Mouse (Mus musculus) frontal cortex, adult (tissue): ENCODE data around the gene Fam228a.
A peak's percentile ranks its signal among the peaks of the same experiment; 100 is the strongest.
"Not testable (repeated sequence)": the region's sequence is repeated elsewhere in the genome, so short reads cannot be mapped to it uniquely, and the experiment has no call there.

Experiments used
- ATAC-seq: cut with Nextera tagmentation; 2 replicates; pipeline ENCODE4 v1.9.2; 2017; ENCODE audit warnings: mild to moderate bottlenecking, moderate library complexity, mixed read lengths; ENCODE audit not compliant: low TSS enrichment

Gene Fam228a

DNA sequence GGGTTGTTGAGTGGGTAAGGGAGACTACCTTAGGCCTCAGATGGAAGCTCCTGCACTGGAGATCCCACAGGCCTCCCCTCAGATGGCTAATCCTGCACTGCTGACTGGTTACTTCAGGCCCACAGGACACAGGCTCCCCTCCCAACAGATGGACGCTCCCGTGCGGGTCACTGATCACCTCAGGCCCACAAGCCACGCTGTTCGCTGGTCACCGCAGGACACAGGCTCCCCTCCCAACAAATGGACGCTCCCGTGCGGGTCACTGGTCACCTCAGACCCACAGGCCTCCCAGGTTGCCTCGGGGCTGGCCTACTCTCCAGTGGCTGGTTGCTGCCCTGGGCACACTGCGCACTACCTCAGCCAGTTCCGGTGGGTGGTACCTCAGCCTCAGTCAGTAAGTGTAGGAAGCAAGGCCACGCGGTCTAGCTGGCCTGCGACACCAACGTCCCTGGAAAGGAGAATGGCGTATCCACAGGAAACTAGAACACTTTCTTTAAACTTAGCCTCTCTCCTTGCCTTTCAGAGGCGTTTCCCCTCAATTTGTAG lies at the start of gene Fam228a:
Gene Fam228a, minus strand, starts transcription at position 400 of the 546 bp plus-strand sequence.
- ATAC-seq, result no peak

DNA sequence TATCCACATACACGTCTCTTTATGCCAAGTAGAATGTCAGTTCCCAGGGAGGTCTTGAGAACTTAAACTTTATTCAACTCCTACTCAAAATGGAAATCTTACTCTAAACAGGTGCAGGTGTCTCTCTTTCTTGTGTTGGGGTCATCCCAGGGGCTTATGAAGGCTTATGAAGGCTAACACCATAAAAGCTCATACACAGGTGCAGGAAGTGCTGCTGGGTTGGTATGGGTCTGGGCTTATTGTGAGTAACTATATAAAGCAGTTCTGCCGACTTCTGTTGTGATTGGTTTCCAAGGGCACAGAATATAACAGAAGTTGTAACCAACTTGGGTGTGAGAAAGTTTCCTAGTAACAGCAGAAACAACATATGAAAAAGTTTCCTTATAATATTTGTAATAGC lies 46.2 kb upstream of the Fam228a start:
- no peak for ATAC-seq

DNA sequence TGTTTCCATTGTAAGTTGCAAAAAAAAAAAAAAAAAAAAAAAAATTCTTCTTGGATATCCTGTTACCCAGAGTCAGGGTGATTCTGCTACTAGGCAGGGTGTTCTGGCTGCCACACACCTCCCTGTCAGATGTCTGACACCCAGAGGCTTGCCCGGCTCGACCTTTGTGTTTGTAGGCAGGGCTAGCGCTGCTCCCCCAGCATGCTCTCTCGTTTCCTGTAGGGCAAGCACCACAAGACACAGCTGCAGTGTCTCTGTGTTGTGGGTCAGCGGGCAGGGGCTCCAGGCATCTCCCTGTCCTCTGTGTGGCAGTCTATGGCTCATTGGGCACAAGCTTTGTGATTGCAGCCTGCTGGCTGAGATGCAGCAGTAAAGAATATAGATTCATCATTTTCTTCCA lies 45.4 kb upstream of the Fam228a start:
- ATAC-seq, result no peak

DNA sequence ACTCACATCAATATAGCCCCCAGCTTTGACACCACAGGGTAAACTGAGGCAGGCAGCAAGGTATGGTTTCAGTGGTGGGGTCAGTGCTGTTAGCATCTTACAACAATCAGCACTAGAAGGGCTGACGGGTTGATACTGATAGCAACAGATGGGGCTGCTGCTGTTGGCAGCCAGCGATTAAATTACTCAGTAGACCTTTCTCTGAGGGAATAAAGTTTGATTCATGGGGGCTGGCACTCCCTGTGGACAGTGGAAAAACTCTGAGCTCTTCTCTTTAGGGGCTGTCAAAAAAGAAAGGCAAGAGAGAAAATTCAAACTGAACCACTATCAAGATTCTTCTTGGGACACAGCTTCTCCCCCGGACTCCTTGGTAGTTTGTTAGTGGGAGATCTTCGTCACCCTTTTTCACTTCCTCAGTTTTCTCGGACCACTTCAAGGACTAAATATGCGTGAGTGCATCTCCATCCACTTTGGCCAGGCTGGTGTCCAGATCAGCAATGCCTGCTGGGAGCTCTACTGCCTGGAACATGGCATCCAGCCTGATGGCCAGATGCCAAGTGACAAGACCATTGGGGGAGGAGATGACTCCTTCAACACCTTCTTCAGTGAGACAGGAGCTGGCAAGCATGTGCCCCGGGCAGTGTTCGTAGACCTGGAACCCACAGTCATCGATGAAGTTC lies 43.6 kb upstream of the Fam228a start:
- not testable (repeated sequence) for ATAC-seq

DNA sequence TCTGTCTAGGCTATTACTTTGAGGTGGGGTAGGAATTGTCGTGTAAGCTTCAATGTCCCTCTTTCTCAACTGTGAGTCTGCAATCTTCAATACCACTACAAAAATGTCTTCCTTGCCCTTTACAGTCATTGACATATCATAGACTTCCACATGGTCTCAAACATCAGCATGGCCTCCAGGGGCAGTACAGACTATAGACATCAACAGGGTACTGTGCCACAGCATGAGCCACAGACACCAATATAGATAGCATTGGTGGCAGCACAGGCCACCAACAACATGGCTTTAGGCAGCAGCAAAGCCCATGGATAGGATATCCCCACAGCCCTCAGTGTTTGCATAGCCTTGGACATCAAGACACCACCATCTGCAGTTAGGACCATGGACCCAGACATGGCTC lies 43.0 kb upstream of the Fam228a start:
- ATAC-seq, result no peak

DNA sequence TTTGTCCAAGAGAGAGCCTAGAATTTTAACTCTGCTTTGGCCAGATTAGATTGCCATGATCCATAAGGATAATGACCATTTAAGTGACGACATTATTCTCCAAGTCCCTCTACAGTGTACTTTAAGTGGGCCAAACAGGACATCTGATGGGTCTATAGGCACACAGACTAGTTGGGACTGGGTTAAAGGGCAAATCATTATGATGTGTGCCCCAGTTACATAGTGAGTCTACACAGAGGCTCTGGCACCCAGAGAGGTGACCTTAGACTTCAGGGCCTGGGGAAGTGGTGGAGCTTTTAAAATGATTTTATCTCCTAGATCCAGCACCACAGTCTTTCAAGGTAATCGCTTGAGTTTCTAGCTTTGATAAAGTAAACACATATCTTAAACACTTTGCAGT lies 42.0 kb upstream of the Fam228a start:
- no peak for ATAC-seq

DNA sequence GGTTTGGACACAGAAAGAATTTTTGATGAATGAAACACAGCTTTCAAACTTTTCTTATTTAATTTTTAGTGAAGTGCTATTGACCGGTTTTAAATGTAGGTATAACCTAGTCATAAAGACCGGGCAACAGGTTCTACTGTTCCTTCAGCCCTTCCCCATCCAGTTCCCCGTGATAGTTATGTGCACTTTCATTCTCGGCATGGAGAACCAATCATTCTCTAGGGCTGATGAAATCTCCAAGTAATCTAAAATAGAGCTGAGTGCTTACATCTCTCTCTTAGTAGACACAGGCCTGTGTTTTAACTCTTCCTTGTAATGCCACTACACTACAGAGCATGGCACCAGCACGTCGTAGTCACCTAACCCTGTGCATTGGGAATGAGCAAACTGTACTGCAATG lies 39.5 kb upstream of the Fam228a start:
- ATAC-seq, result no peak

DNA sequence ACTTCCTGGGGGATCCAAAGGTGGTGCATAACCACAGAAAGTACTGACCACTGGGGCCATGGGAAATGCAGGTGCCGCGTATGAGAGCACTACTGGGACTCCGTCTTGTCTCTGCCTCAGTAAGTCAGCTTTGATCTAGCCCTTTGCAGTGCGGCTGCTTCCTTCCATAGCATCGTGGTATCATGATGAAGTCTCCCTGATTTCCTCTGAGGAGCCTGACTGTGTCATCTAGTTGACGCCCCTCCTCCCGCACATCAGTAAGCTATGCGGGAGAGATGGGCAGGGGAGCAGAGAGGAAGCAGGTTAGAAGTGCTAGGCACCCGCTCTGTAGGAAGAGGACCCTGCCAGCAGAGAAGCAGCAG lies 37.3 kb upstream of the Fam228a start:
- no peak for ATAC-seq

DNA sequence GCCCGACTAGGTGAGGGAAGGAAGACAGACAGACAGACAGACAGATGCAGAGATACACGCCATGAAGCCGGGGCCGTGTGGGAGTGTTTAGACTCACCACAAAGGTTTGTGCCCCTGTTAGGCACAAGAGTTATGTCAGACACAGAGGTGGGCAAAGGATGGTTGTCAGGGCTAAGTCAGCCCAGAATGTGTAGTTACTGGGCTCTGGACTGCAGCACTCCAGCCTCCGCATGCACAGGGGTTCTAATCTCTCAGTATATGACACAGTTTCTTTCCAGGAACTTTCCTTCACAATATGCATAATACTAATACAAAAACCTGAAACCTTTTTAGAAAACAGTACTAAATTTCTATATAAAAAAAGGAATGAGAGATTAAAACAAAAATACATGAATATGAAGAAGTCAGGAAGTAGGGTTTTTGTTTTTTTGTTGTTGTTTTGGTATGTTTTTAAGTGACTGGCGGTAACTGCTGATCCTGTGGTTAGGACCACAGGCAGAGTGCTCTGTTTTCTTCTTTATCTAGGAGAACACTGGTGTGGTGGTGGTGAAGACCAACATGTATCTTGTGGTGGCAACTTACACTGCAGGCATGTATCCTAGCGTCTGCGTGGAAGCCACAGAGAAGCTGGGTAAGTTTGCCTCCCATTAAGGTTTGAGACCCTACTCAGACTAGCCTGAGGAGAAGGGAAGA lies 36.8 kb upstream of the Fam228a start:
- ATAC-seq, result no peak

DNA sequence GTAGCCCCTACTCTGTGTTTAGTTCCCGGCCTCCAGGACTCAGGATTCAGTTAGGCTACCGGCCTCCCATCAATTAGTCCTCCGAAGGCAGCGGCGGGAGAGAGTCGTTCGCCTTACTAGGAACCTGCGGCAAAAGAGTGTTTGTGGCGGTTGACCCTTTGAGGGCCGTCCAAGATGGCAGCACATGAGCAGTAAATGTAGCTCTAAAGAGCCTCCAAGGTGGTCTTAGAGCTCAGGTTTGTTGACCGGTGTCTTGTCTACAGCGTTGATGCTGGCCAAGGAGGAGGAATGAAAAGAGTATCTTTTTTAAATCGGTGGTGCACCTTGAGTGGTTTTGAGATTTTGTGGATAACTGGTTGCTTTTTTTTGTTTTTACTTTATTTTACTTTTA lies 31.1 kb upstream of the Fam228a start:
- no peak for ATAC-seq

DNA sequence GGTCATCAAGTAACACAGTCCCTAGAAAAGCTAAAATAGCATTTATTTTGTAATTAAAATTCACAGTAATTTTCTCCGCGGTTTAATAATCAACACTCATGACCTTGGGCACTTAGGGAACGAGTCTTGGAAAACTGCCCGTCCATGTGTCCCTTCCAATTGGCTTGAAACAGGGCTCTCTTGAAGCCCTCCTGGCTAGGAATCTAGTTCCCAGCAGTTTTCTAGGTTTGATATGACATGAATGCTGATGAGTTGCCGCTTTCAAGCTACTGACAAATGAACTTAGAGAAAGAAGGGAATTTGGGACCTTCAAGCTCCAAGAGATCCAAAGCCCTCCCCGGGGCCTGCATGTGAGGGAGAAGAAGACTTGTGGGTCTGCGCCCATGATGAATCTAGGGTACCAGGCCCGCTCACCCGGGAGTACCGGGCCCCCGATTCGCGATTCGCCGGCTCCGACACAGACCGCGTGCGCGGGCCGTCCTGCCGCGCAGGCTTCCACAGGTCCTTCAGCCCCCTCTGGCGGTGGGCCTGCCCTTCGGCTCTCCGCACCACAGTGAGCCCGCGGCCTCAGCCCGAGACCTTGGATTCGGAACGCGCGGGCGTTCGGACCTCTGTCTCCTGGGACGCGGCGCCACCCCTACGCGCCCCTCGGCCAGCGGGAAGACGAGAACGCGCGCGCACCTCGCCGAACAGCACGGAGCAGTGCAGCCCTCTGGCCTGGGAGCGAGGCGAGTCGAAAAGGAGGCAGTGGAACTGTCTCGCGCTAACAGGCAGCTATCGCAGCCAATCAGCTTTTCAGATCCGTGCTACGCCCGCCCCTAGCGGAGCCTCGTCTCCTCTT lies 30.5 kb upstream of the Fam228a start, which contains the start of the genes Pfn4 and Fam228b:
Gene Pfn4, plus strand, starts transcription at position 531 of the 841 bp plus-strand sequence.
Gene Fam228b, minus strand, starts transcription at position 776 of the 841 bp plus-strand sequence.
- peak; percentile 99 for ATAC-seq

DNA sequence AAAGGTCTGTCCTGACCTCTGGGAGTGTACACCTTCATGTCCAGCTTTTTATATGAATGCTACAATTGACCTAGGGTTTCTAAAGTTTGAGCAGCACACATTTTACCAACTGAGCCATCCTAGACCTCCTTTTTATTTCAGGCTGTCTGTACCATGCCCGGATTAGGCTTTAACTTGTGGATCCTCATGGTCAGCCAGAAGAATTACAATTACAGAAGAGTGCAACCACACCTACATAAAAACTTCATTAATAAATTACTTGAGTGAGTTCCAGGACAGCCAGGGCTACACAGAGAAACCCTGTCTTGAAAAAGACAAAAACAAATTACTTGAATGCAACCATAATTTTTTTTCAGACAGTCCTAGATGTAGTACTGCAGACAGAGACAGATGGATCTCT lies 18.8 kb upstream of the Fam228a start:
- ATAC-seq, result no peak

DNA sequence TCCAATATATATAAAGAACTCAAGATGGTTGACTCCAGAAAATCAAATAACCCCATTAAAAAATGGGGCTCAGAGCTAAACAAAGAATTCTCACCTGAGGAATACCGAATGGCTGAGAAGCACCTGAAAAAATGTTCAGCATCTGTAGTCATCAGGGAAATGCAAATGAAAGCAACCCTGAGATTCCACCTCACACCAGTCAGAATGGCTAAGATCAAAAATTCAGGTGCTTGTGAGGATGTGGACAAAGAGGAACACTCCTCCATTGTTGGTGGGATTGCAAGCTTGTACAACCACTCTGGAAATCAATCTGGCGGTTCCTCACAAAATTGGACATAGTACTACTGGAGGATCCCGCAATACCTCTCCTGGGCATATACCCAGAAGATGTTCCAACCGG lies 16.2 kb upstream of the Fam228a start:
- ATAC-seq, result not testable (repeated sequence)

DNA sequence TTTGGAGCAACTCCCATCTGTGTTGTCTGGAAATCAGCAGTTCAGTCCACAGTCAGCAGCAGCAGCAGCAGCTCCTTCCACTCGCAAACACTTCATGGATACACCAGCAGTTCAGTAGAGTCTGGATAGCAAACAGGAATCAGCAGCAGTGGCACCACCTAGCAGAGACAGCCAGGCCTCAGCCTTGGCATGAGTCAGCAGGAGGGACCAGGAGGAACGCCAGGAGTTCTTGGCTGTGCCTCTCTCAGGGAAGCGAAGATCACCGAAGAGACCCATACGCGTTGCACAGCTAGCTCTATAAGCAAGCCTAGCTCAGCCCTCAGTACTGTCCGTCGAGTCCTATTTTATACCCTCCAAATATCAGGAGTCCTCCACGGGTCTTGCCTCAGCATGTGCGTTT lies 6.3 kb upstream of the Fam228a start:
- ATAC-seq, result no peak

DNA sequence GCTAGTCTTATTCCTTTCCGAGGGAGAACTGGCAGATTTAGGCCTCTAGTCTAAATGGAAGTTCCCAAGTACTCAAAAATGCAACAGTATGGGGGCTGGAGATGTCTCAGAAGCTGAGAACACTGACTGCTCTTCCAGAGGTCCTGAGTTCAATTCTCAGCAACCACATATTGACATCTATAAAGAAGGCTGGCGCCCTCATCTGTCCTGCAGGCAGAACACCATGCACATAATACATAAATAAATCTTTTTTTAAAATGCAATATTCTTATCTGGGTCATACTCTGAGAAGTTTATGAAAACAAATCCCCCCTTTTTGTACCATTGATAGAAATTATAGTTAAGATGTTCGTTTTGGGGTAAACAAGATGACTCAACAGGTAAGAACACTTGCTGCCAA lies 4.0 kb upstream of the Fam228a start:
- no peak for ATAC-seq

DNA sequence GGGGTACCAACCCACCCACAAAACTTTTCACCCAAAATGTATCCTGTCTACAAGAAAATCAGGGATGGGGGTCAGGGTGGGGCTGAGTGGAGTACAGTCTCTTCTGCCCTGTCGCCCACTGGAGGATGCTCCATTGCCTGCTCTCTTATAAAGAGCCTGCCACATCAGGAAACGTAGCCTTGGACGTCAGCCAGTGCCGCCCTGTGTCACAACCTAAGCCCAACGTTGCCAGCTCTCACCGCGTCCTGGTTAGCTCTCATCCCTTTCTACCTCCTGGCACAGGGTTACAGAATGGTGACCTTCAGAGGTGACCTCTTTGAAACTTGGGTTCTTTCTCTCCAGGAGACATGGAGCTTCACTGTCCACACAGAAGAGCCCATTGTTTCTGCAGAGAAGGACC lies 2.6 kb upstream of the Fam228a start:
- ATAC-seq, result no peak

DNA sequence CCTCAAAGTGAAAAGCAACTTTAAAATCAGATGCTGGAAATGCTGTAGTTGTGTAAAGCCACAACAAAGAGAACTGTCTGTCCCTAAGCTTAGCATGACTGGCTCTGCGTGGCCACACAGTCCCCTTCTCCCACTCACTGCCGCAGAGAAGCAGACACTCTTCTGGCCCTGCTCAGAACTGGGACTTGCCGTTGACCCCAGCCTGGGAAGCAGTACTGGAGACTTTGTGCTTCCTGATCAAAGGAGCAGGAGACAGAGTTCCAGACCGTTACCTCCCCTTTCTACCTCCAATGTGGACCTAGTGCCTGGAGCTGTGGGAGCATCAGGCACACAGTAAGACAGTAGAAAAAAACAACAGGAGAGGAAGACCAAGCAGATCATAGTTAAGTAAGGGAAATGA lies 5.9 kb downstream of the Fam228a start:
- ATAC-seq, result no peak

DNA sequence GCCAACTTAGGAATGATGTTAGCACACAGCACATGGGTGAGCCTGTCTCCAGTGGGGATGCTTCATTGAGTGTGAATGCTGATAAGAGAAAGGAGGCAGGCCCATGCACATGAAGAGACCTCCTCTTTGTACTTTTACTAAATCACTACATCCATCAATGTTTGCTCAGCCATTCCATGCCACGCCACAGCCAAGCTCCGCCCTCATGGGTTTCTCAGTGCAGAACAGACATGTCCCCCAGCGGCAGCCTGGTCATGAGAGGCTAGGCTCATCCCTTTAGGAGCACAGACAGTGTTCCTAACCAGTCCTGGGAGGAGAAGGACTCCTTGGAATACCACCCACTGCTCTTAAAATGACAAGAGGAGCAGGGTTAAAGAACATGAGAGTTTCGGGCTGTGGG lies 6.6 kb downstream of the Fam228a start:
- no peak for ATAC-seq

DNA sequence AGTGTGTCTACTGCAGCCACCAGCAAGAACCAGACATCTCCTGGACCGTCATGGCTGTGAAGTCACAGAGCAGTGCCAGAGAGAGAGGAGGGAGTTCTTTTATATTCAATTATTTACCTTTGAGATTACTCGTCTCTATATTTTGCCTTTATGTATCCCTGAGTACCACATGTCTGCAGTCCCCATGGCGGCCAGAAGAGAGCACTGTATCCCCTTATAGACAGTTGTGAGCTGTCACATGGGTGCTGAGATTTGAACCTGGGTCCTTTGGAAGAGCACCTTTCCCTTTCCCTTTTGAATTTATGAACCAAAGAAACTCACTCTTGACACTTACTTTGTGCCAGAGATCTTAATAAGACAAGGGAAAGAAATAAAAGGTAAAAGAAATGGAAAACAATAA lies 9.1 kb downstream of the Fam228a start:
- ATAC-seq, result no peak

DNA sequence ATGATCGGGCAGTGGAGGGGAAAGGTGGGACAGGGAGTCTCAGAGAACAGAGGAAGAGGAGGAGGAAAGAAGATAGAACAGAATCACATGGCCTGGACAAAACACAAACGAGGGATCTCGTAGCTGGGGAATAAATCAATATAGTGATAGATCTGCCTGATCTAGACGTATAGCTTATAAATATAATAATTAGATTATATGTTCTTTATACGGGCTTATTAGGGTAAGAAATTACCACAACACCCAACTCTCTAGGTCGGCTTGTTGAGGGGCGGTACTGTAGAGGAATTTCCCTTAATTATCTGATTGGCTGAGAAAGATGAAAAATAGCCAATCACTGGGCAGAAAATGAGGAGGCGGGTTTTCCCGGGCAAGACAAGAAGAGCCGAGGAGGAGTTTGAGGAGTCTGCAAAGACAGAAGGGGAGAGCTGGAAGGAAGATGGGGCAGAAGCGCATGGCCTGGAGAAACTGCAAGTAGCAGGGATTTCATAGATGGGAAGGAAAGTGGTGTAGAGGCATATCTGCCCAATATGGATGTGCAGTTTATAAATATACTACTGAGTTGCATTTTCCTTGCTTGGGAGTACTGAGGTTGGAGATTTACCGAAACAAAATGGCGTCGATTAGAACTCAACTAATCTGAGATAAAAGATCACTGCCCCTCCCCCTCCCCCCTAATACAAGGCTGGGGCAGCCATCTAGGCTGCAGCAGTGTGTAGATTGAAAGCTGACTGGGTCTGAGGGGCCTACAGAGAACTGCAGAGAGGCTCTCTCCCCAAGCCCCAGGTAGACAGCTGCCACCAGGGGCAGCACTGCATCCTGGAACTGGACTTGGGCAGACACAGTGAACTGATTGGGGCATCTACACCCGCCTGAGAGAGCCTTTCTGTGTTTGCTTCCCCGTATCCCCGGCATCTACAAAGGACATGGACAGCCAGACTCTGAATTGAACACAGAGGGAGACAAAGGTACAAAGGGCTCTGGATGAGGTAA lies 18.2 kb downstream of the Fam228a start:
- no peak for ATAC-seq

DNA sequence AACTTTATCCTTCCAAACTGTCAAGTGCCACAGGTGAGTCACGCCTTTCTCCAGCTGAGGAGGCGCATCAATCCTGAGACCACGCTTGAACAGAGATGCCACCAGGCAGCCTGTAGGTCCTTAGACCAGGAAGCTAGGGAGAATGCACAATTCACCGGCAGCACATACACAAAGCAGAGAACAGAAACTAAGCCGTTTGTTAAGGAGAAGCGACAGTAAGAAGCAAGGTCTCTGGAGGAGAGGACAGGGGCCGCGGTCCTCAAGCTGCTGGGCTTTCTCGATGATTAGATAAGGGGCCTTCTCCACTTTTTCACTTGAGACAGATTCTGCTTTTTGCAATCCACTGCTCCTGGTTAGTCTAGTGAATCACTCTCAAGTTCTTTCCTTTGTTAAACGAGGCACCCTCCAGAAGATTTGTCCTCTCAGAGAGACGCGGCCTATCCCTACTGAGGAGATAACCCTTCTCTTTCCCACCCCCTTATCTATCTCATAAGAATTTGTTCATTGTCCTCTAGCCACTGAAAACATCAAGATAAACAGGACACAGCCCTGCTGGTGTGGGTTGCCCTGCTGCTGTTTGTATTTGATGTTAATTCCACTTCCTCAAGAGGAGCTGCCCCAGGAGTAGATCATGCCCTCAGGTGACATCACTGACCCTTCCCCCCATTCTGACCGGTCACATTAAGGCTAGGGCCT lies 19.0 kb downstream of the Fam228a start:
- no peak for ATAC-seq
